Mouse (Mus musculus) spleen, postnatal 10 days (tissue): ENCODE data around the gene Mmd2.

Experiments used
- DNase-seq, 2 experiments: peaks; one replicate each; pipeline ENCODE4 v3.0.0; 2021 to 2022; ENCODE audit warnings: low spot score in 2 of 2

Mmd2 gene

GRCm38 (mm10) chr5:142608259-142608988, at the start of gene Mmd2:
Mmd2 (minus strand) TSS chr5:142608800.
- no peak for DNase-seq

GRCm38 (mm10) chr5:142652266-142652665, 43.7 kb upstream of the Mmd2 start:
- DNase-seq: no peak

- DNase-seq: peak in 1 of 2 experiments; percentile 42
Observed at GRCm38 (mm10) chr5:142650794-142651497, 42.3 kb upstream of the Mmd2 start.

- DNase-seq: no peak
Observed at GRCm38 (mm10) chr5:142650390-142650789, 41.8 kb upstream of the Mmd2 start.

GRCm38 (mm10) chr5:142649460-142650050, 41.0 kb upstream of the Mmd2 start:
- DNase-seq: no peak

- no peak for DNase-seq
Observed at GRCm38 (mm10) chr5:142648162-142648561, 39.6 kb upstream of the Mmd2 start.

- DNase-seq: no peak
Observed at GRCm38 (mm10) chr5:142641331-142642051, 32.9 kb upstream of the Mmd2 start.

GRCm38 (mm10) chr5:142640088-142640487, 31.5 kb upstream of the Mmd2 start:
- DNase-seq: no peak

- peak in 1 of 2 experiments; percentile 54 for DNase-seq
Observed at GRCm38 (mm10) chr5:142637823-142638222, 29.2 kb upstream of the Mmd2 start.

GRCm38 (mm10) chr5:142630224-142630623, 21.6 kb upstream of the Mmd2 start:
- peak in 1 of 2 experiments; percentile 35 for DNase-seq

GRCm38 (mm10) chr5:142629663-142630025, 21.0 kb upstream of the Mmd2 start:
- DNase-seq: no peak

- peak; percentile 94 to 98 for DNase-seq
Observed at GRCm38 (mm10) chr5:142628726-142629662, 20.4 kb upstream of the Mmd2 start.

- DNase-seq: no peak
Observed at GRCm38 (mm10) chr5:142627398-142627797, 18.8 kb upstream of the Mmd2 start, which contains the start of gene Wipi2. Wipi2 (plus strand) TSS chr5:142627698.

- no peak for DNase-seq
Observed at GRCm38 (mm10) chr5:142623080-142623479, 14.5 kb upstream of the Mmd2 start.

- no peak for DNase-seq
Observed at GRCm38 (mm10) chr5:142622134-142622533, 13.5 kb upstream of the Mmd2 start.

GRCm38 (mm10) chr5:142621421-142621820, 12.8 kb upstream of the Mmd2 start:
- DNase-seq: no peak

- peak in 1 of 2 experiments; percentile 57 for DNase-seq
Observed at GRCm38 (mm10) chr5:142619866-142620265, 11.3 kb upstream of the Mmd2 start.

- no peak for DNase-seq
Observed at GRCm38 (mm10) chr5:142616326-142616725, 7.7 kb upstream of the Mmd2 start.

GRCm38 (mm10) chr5:142615638-142616037, 7.0 kb upstream of the Mmd2 start:
- DNase-seq: no peak

- no peak for DNase-seq
Observed at GRCm38 (mm10) chr5:142614513-142614912, 5.9 kb upstream of the Mmd2 start.

- DNase-seq: no peak
Observed at GRCm38 (mm10) chr5:142610362-142610761, 1.8 kb upstream of the Mmd2 start.
